Mouse (Mus musculus): ENCODE data around the gene Mthfd1l.

- TF ChIP-seq POLR2A (IDR thresholded peaks at IDR 0.05; ENCODE audit: control insufficient read depth, low read depth, low read length), result no peak
- TF ChIP-seq CTCF (IDR thresholded peaks at IDR 0.05; ENCODE audit: control insufficient read depth, insufficient read depth, insufficient replicate concordance, low read depth, low read length), result no peak
Measured at GRCm38 (mm10) chr10:4050236-4050635, 77.3 kb downstream of the Mthfd1l start.
